Mouse (Mus musculus) olfactory bulb, adult 2 months (tissue): ENCODE measurements at regions not wholly inside any gene's neighbourhood (a gene's known extent, or its start where the extent isn't known, plus 50 kb on each side); places are given as distances from the start of the nearest gene placed in this dataset.

Experiments
- CTCF ChIP-seq: fragments of 200-500 bp; IDR thresholded peaks from 2 replicates; pipeline ENCODE4 v1.5.1; 2012; ENCODE audit warnings: low read depth, mild to moderate bottlenecking, low read length, moderate library complexity; ENCODE audit not compliant: insufficient read depth
- POLR2A ChIP-seq: fragments of 200-500 bp; IDR thresholded peaks from 2 replicates; pipeline ENCODE4 v1.6.1; 2012; ENCODE audit warnings: mild to moderate bottlenecking, low read depth, low read length, moderate library complexity; ENCODE audit not compliant: insufficient read depth

DNA sequence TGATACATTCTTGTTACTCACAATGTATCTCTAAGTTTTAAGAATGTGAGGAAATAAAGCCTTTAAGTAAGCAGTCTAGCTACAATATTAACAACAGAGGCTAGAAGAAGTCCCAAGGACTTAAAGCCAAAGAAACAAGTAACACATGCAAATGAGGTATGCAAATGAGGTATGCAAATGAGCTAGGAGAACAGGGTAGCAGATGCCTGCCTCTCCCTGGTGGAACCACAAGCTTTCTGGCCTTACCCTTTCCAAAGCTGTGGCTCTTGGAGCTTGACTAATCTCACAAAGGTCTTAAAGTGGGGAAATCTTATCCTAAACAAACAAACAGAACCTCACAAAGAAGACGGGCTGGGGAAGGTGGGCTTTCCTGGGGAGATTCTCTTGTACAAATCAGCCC lies 322.1 kb downstream of the Setd4 start:
- TF ChIP-seq CTCF, result no peak
- no peak for TF ChIP-seq POLR2A
